Mouse (Mus musculus) olfactory bulb, adult 2 months (tissue): ENCODE data around the gene Kmo.

Experiments used
- CTCF ChIP-seq: fragments of 200-500 bp; IDR thresholded peaks from 2 replicates; pipeline ENCODE4 v1.5.1; 2012; ENCODE audit warnings: low read depth, mild to moderate bottlenecking, low read length, moderate library complexity; ENCODE audit not compliant: insufficient read depth
- POLR2A ChIP-seq: fragments of 200-500 bp; IDR thresholded peaks from 2 replicates; pipeline ENCODE4 v1.6.1; 2012; ENCODE audit warnings: mild to moderate bottlenecking, low read depth, low read length, moderate library complexity; ENCODE audit not compliant: insufficient read depth

GRCm38 (mm10) chr1:175574129-175574528 is 46.1 kb upstream of the Kmo start:
- TF ChIP-seq CTCF (no peak), POLR2A (no peak)
